Mouse (Mus musculus) midbrain, embryonic 13.5 days (tissue): Measurements from ENCODE around the gene St6galnac3. TPM values are rescaled to one million over a fixed set of nuclear protein-coding genes. Genes with fewer than 3 reads are reported as not detected.

ENCODE experiments used
- ATAC-seq: fragments of 200-750 bp; cut with Nextera tagmentation; 2 replicates; pipeline ENCODE4 v1.8.0; 2017; ENCODE audit warnings: mild to moderate bottlenecking, moderate TSS enrichment, moderate library complexity
- H3K27ac ChIP-seq: fragments of 300-500 bp; sonication (generic); 2 replicates; pipeline ENCODE4 v1.5.1; 2015; ENCODE audit warnings: inconsistent platforms, mild to moderate bottlenecking, moderate library complexity
- H3K27me3 ChIP-seq: fragments of 300-500 bp; sonication (generic); 2 replicates; pipeline ENCODE4 v1.6.1; 2015; ENCODE audit warnings: mild to moderate bottlenecking, inconsistent platforms
- H3K36me3 ChIP-seq: fragments of 300-500 bp; sonication (generic); 2 replicates; pipeline ENCODE4 v1.6.1; 2015; ENCODE audit warnings: mild to moderate bottlenecking, inconsistent platforms
- H3K4me1 ChIP-seq: fragments of 300-500 bp; sonication (generic); replicated peaks from 2 replicates; pipeline ENCODE4 v1.6.1; 2015; ENCODE audit warnings: inconsistent platforms
- H3K4me2 ChIP-seq: fragments of 300-500 bp; sonication (generic); replicated peaks from 2 replicates; pipeline ENCODE4 v1.6.1; 2015; ENCODE audit warnings: moderate library complexity, mild to moderate bottlenecking, inconsistent platforms
- H3K4me3 ChIP-seq: fragments of 300-500 bp; sonication (generic); replicated peaks from 2 replicates; pipeline ENCODE4 v1.5.1; 2015; ENCODE audit warnings: mild to moderate bottlenecking, inconsistent platforms
- H3K9ac ChIP-seq: fragments of 300-500 bp; sonication (generic); replicated peaks from 2 replicates; pipeline ENCODE4 v1.6.1; 2015; ENCODE audit warnings: mild to moderate bottlenecking, inconsistent platforms
- H3K9me3 ChIP-seq: fragments of 300-500 bp; sonication (generic); 2 replicates; pipeline ENCODE4 v1.6.1; 2016; ENCODE audit warnings: mild to moderate bottlenecking, inconsistent platforms
- WGBS: fragments of 180-500 bp; shearing (Covaris S2); methylation state at CpG from one replicate; pipeline ENCODE4 v1.1.7; 2015; 5-methylcytosine and 5-hydroxymethylcytosine counted together
- polyA plus RNA-seq: library from polyadenylated mRNA; unstranded; fragments of >200 nt; fragmentation: Nextera tagmentation; extraction: Ambion mirVana; gene quantifications from 2 replicates; pipeline ENCODE4 v1.2.1, GENCODE M21; 2015

St6galnac3 gene
- polyA plus RNA-seq, 1 experiment from 2014 or later: 26.7 TPM

GRCm38 (mm10) chr3:153681720-153682119 lies 43.3 kb downstream of the St6galnac3 start:
- Histone ChIP-seq H3K27ac (no peak overlapping the region), H3K4me2 (no peak overlapping the region), H3K9me3 (no peaks in the 10 kb centered on the region), H3K4me3 (no peak overlapping the region), H3K4me1 (peaks cover 3% of the 10 kb centered on the region; the same call in 1 of the 2 replicates), H3K36me3 (no peaks in the 10 kb centered on the region), H3K27me3 (no peaks in the 10 kb centered on the region), H3K9ac (no peak overlapping the region)
- no peak for ATAC-seq
- WGBS: 93% methylated on average over 9 of the region's 9 CpGs

- WGBS: 2% methylated on average over 7 of the region's 7 CpGs
- Histone ChIP-seq H3K27me3 (no peaks in the 10 kb centered on the region), H3K9me3 (no peaks in the 10 kb centered on the region), H3K9ac (no peak overlapping the region), H3K27ac (no peak overlapping the region), H3K4me2 (0 out of 2 replicates have a peak overlapping the region, but pooled peaks have one; percentile 17), H3K4me3 (no peak overlapping the region), H3K36me3 (no peaks in the 10 kb centered on the region), H3K4me1 (peaks cover 19% of the 10 kb centered on the region)
- ATAC-seq: peak; percentile 65
Measured at GRCm38 (mm10) chr3:153675832-153676231, 49.1 kb downstream of the St6galnac3 start.

- 0 out of 2 replicates have a peak, but pooled peaks have one; percentile 48 for ATAC-seq
- H3K4me3 ChIP-seq: no peak overlapping the region
- H3K27ac ChIP-seq: no peak overlapping the region
- 34% methylated on average over 12 of the region's 12 CpGs for WGBS
- H3K4me2 ChIP-seq: peak overlapping the region; percentile 22; the same call in 1 of the 2 replicates
- no peaks in the 10 kb centered on the region for H3K27me3 ChIP-seq
- H3K4me1 ChIP-seq: peaks cover 19% of the 10 kb centered on the region
- H3K9me3 ChIP-seq: no peaks in the 10 kb centered on the region
- no peak overlapping the region; the same call in 1 of the 2 replicates for H3K9ac ChIP-seq
- H3K36me3 ChIP-seq: no peaks in the 10 kb centered on the region
Measured at GRCm38 (mm10) chr3:153675073-153675472, 49.9 kb downstream of the St6galnac3 start.

GRCm38 (mm10) chr3:153674359-153674758 lies 50.6 kb downstream of the St6galnac3 start:
- Histone ChIP-seq H3K27me3 (no peaks in the 10 kb centered on the region), H3K9me3 (no peaks in the 10 kb centered on the region), H3K4me1 (peaks cover 19% of the 10 kb centered on the region), H3K4me2 (no peak overlapping the region), H3K9ac (no peak overlapping the region), H3K4me3 (no peak overlapping the region), H3K36me3 (no peaks in the 10 kb centered on the region), H3K27ac (no peak overlapping the region)
- WGBS: 86% methylated on average over 8 of the region's 8 CpGs
- no peak for ATAC-seq

GRCm38 (mm10) chr3:153673451-153673850 lies 51.5 kb downstream of the St6galnac3 start:
- H3K36me3 ChIP-seq: no peaks in the 10 kb centered on the region
- no peak overlapping the region for H3K9ac ChIP-seq
- H3K4me3 ChIP-seq: no peak overlapping the region
- H3K27me3 ChIP-seq: no peaks in the 10 kb centered on the region
- H3K27ac ChIP-seq: no peak overlapping the region
- peaks cover 25% of the 10 kb centered on the region for H3K4me1 ChIP-seq
- H3K4me2 ChIP-seq: no peak overlapping the region
- 90% methylated on average over 12 of the region's 12 CpGs for WGBS
- ATAC-seq: no peak
- H3K9me3 ChIP-seq: no peaks in the 10 kb centered on the region

- Histone ChIP-seq H3K9ac (no peak overlapping the region), H3K4me1 (peaks cover 22% of the 10 kb centered on the region), H3K4me2 (no peak overlapping the region), H3K27me3 (no peaks in the 10 kb centered on the region), H3K4me3 (no peak overlapping the region), H3K36me3 (no peaks in the 10 kb centered on the region), H3K27ac (no peak overlapping the region), H3K9me3 (no peaks in the 10 kb centered on the region)
- no peak for ATAC-seq
- 88% methylated on average over 10 of the region's 10 CpGs for WGBS
Measured at GRCm38 (mm10) chr3:153670953-153671674, 53.9 kb downstream of the St6galnac3 start.

GRCm38 (mm10) chr3:153669737-153670435 lies 55.1 kb downstream of the St6galnac3 start:
- Histone ChIP-seq H3K9me3 (no peaks in the 10 kb centered on the region), H3K4me3 (no peak overlapping the region), H3K27me3 (no peaks in the 10 kb centered on the region), H3K4me2 (no peak overlapping the region), H3K9ac (no peak overlapping the region), H3K27ac (no peak overlapping the region), H3K36me3 (no peaks in the 10 kb centered on the region), H3K4me1 (peaks cover 17% of the 10 kb centered on the region)
- WGBS: 90% methylated on average over 13 of the region's 13 CpGs
- ATAC-seq: no peak

GRCm38 (mm10) chr3:153669329-153669728 lies 55.6 kb downstream of the St6galnac3 start:
- 57% methylated on average over 8 of the region's 8 CpGs for WGBS
- H3K4me2 ChIP-seq: no peak overlapping the region
- H3K9me3 ChIP-seq: no peaks in the 10 kb centered on the region
- no peak overlapping the region for H3K27ac ChIP-seq
- H3K4me1 ChIP-seq: peaks cover 20% of the 10 kb centered on the region
- H3K27me3 ChIP-seq: no peaks in the 10 kb centered on the region
- H3K36me3 ChIP-seq: no peaks in the 10 kb centered on the region
- H3K4me3 ChIP-seq: no peak overlapping the region
- ATAC-seq: no peak
- no peak overlapping the region for H3K9ac ChIP-seq

- Histone ChIP-seq H3K27ac (no peak overlapping the region; the same call in 1 of the 2 replicates), H3K9me3 (no peaks in the 10 kb centered on the region), H3K9ac (no peak overlapping the region), H3K27me3 (no peaks in the 10 kb centered on the region), H3K4me3 (no peak overlapping the region), H3K36me3 (no peaks in the 10 kb centered on the region), H3K4me2 (no peak overlapping the region), H3K4me1 (peaks cover 20% of the 10 kb centered on the region)
- WGBS: 68% methylated on average over 21 of the region's 21 CpGs
- peak; percentile 46; the same call in 1 of the 2 replicates for ATAC-seq
Measured at GRCm38 (mm10) chr3:153668447-153669290, 56.3 kb downstream of the St6galnac3 start.

- H3K9ac ChIP-seq: no peak overlapping the region
- H3K27ac ChIP-seq: no peak overlapping the region
- 86% methylated on average over 5 of the region's 5 CpGs for WGBS
- H3K4me1 ChIP-seq: peaks cover 27% of the 10 kb centered on the region
- H3K36me3 ChIP-seq: no peaks in the 10 kb centered on the region
- no peak overlapping the region for H3K4me3 ChIP-seq
- no peaks in the 10 kb centered on the region for H3K27me3 ChIP-seq
- H3K9me3 ChIP-seq: no peaks in the 10 kb centered on the region
- no peak overlapping the region for H3K4me2 ChIP-seq
- ATAC-seq: no peak
Measured at GRCm38 (mm10) chr3:153664696-153665095, 60.3 kb downstream of the St6galnac3 start.

- Histone ChIP-seq H3K4me3 (no peak overlapping the region), H3K27ac (no peak overlapping the region), H3K27me3 (no peaks in the 10 kb centered on the region), H3K9ac (no peak overlapping the region), H3K9me3 (no peaks in the 10 kb centered on the region), H3K4me2 (no peak overlapping the region), H3K36me3 (no peaks in the 10 kb centered on the region), H3K4me1 (peaks cover 33% of the 10 kb centered on the region)
- WGBS: 74% methylated on average over 10 of the region's 10 CpGs
- ATAC-seq: no peak
Measured at GRCm38 (mm10) chr3:153663841-153664427, 61.0 kb downstream of the St6galnac3 start.
